Mouse (Mus musculus): ENCODE data around the gene Ldah. TPM values are rescaled to one million over a fixed set of nuclear protein-coding genes. Genes with fewer than 3 reads are reported as not detected.

Ldah gene
- polyA plus RNA-seq, 1 experiment from 2014 or later: 64.2 TPM

DNA sequence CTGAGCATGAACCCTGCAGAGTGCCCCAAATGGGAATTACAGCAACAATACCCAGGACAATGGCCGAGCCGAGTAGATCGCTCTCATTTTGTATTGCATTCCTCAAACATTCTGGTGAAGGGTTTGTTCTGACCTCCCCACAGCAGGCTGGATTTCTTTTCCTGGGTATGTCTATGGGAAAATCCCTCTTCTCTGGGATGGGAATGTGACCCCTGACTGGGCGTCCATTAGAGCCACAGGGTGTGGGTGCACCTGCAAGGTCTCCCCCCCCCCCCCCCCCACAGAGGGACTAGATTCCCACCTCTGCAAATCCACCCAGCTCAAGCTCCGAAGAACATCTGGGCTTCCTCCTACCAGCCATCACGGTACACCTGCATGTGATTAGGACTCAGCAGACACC, 81.2 kb downstream of the Ldah start:
- Histone ChIP-seq H3K4me3 (no peak overlapping the region), H3K4me1 (no peaks in the 10 kb centered on the region), H3K36me3 (peaks cover 7% of the 10 kb centered on the region; the same call in 1 of the 2 replicates), H3K4me2 (no peak overlapping the region), H3K9ac (no peak overlapping the region), H3K9me3 (no peaks in the 10 kb centered on the region), H3K27ac (no peak overlapping the region), H3K27me3 (peaks cover 10% of the 10 kb centered on the region; the same call in 1 of the 2 replicates)
- WGBS: 73% methylated on average over 6 of the region's 6 CpGs
- ATAC-seq (ENCODE audit: insufficient number of reproducible peaks, low FRiP score, low TSS enrichment, low read depth): no peak

- Histone ChIP-seq H3K4me1 (no peaks in the 10 kb centered on the region), H3K9me3 (no peaks in the 10 kb centered on the region), H3K27ac (no peak overlapping the region), H3K4me3 (no peak overlapping the region), H3K36me3 (peaks cover 7% of the 10 kb centered on the region; the same call in 1 of the 2 replicates), H3K4me2 (no peak overlapping the region), H3K9ac (no peak overlapping the region), H3K27me3 (peaks cover 14% of the 10 kb centered on the region)
- no peak for ATAC-seq (ENCODE audit: insufficient number of reproducible peaks, low FRiP score, low TSS enrichment, low read depth)
- WGBS: 81% methylated on average over 8 of the region's 8 CpGs
Measured at GRCm38 (mm10) chr12:8289499-8289898, 81.6 kb downstream of the Ldah start.

DNA sequence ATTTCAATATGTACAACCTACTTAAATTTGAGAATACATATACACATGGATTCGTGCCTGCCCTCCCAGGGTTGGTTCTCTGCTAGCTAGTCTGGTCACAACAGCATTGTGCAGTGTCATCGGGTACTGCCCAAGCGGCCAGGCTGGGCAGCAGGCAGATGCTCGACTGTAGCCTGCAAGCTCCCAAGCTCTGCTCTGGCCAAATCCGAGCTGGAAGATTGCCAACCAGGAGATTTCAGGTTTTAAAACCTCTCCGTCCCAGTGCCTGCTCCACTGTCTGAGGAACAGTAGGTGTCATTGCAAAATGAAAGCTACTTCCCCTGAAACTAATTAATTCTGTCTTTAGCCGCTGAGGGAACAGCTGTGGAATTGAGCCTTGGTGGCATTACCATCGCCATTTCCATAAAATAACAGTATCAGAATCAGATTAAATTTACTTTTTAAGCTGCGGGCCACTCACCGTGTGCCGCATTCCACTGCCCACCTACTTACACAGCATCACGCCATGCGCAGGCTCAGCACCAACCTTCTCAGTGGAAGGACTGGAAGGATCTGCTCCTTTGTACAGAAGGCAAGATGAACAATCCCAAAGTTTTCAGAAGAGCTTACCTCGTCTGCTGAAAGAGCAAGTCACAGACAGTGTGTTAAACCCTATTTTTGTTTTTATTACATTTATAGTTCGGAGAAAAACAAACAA, 83.4 kb downstream of the Ldah start:
- H3K4me2 ChIP-seq: no peak overlapping the region
- no peak overlapping the region for H3K4me3 ChIP-seq
- peaks cover 29% of the 10 kb centered on the region for H3K27me3 ChIP-seq
- H3K9me3 ChIP-seq: no peaks in the 10 kb centered on the region
- no peak for ATAC-seq (ENCODE audit: insufficient number of reproducible peaks, low FRiP score, low TSS enrichment, low read depth)
- H3K27ac ChIP-seq: no peak overlapping the region
- H3K4me1 ChIP-seq: no peaks in the 10 kb centered on the region
- WGBS: 51% methylated on average over 15 of the region's 15 CpGs
- no peaks in the 10 kb centered on the region for H3K36me3 ChIP-seq
- no peak overlapping the region for H3K9ac ChIP-seq

GRCm38 (mm10) chr12:8295307-8295913, 87.5 kb downstream of the Ldah start:
- no peaks in the 10 kb centered on the region for H3K9me3 ChIP-seq
- H3K4me2 ChIP-seq: no peak overlapping the region
- H3K27me3 ChIP-seq: peaks cover 69% of the 10 kb centered on the region
- H3K36me3 ChIP-seq: no peaks in the 10 kb centered on the region
- peaks cover 21% of the 10 kb centered on the region for H3K4me1 ChIP-seq
- no peak overlapping the region for H3K4me3 ChIP-seq
- H3K9ac ChIP-seq: no peak overlapping the region
- no peak overlapping the region for H3K27ac ChIP-seq
- WGBS: 31% methylated on average over 6 of the region's 6 CpGs
- ATAC-seq (ENCODE audit: insufficient number of reproducible peaks, low FRiP score, low TSS enrichment, low read depth): no peak

DNA sequence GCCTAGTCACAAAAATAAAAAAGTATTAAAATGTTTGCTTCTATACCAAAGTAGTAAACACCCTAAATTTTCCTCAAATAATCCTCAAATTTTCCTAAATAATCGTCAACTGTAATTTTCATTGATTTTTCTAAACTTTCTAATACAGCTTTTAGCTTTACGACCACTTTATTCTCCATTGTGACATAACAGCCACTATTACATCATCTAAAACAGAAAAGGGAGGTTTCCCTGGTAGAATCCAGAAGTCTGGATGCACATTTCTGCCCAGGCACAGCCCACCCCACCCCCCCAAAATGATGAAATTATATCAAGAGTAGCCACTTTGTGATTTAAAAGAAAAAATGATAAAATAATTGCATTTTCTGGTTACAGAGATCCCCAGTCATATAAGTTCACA, 88.2 kb downstream of the Ldah start:
- peaks cover 76% of the 10 kb centered on the region for H3K27me3 ChIP-seq
- H3K4me1 ChIP-seq: peaks cover 22% of the 10 kb centered on the region
- no peak overlapping the region for H3K4me3 ChIP-seq
- no peak overlapping the region for H3K27ac ChIP-seq
- ATAC-seq (ENCODE audit: insufficient number of reproducible peaks, low FRiP score, low TSS enrichment, low read depth): no peak
- no peaks in the 10 kb centered on the region for H3K9me3 ChIP-seq
- no peaks in the 10 kb centered on the region for H3K36me3 ChIP-seq
- H3K4me2 ChIP-seq: no peak overlapping the region
- H3K9ac ChIP-seq: no peak overlapping the region
- 82% methylated on average over 2 of the region's 2 CpGs for WGBS

- ATAC-seq (ENCODE audit: insufficient number of reproducible peaks, low FRiP score, low TSS enrichment, low read depth): no peak
- peaks cover 38% of the 10 kb centered on the region for H3K4me1 ChIP-seq
- H3K4me3 ChIP-seq: peak overlapping the region; percentile 35
- H3K27me3 ChIP-seq: peaks cover 87% of the 10 kb centered on the region
- H3K9ac ChIP-seq: no peak overlapping the region
- H3K4me2 ChIP-seq: peak overlapping the region; percentile 53
- H3K27ac ChIP-seq: no peak overlapping the region
- no peaks in the 10 kb centered on the region for H3K9me3 ChIP-seq
- H3K36me3 ChIP-seq: no peaks in the 10 kb centered on the region
- WGBS: 9% methylated on average over 34 of the region's 34 CpGs
Measured at GRCm38 (mm10) chr12:8297586-8298214, 89.8 kb downstream of the Ldah start.

DNA sequence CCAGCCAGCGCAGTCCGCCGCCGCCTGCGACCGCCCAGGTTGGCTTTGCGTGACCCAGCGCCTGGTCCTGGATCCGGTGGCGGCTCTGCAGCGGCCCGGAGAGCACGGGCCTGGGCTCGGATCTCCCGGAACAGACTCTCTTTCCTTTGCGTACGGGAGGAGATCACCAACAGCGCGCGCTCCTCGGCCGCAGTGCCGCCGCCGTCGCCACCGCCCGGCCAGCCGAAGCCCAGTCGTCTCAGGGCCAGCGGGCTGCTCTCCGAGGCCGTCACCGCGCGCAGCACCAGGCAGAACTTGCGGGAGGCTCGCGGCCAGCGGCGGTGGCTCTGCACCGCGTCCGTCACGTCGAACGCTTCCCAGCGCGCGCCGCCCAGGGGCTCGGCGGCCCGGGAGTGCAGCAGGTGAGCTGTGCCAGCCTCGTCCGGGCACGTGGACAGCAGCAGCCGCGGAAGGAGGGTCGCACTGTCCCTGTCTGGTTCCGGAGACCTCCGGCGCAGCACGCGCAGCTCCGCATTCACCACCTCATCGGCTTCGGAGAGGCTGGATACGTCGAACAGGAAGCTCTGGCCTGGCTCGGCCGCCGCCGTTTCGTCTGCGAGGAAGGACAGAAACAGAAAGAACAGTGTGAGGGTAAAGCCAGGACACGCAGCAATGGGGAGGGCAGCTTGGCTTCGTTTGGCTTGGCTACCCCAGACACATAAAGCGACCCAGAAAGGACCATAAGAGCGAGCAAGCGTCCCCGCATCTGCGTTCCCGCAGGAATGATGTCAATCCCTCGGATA, 90.6 kb downstream of the Ldah start:
- Histone ChIP-seq H3K36me3 (no peaks in the 10 kb centered on the region), H3K9me3 (no peaks in the 10 kb centered on the region), H3K4me2 (peak overlapping the region; percentile 53), H3K27me3 (peaks cover 95% of the 10 kb centered on the region), H3K4me1 (peaks cover 38% of the 10 kb centered on the region), H3K27ac (no peak overlapping the region), H3K4me3 (peak overlapping the region; percentile 35), H3K9ac (no peak overlapping the region)
- ATAC-seq (ENCODE audit: insufficient number of reproducible peaks, low FRiP score, low TSS enrichment, low read depth): no peak
- 2% methylated on average over 85 of the region's 85 CpGs for WGBS

GRCm38 (mm10) chr12:8299143-8300110, 91.5 kb downstream of the Ldah start:
- no peak overlapping the region for H3K27ac ChIP-seq
- no peaks in the 10 kb centered on the region for H3K9me3 ChIP-seq
- 9% methylated on average over 34 of the region's 34 CpGs for WGBS
- H3K4me3 ChIP-seq: peak overlapping the region; percentile 20
- no peaks in the 10 kb centered on the region for H3K36me3 ChIP-seq
- peaks cover 38% of the 10 kb centered on the region for H3K4me1 ChIP-seq
- H3K4me2 ChIP-seq: peak overlapping the region; percentile 25; the same call in 1 of the 2 replicates
- no peak overlapping the region for H3K9ac ChIP-seq
- ATAC-seq (ENCODE audit: insufficient number of reproducible peaks, low FRiP score, low TSS enrichment, low read depth): no peak
- H3K27me3 ChIP-seq: peaks cover 95% of the 10 kb centered on the region

GRCm38 (mm10) chr12:8300111-8300480, 92.2 kb downstream of the Ldah start:
- peaks cover 94% of the 10 kb centered on the region for H3K27me3 ChIP-seq
- H3K36me3 ChIP-seq: no peaks in the 10 kb centered on the region
- peaks cover 38% of the 10 kb centered on the region for H3K4me1 ChIP-seq
- H3K9me3 ChIP-seq: no peaks in the 10 kb centered on the region
- no peak overlapping the region for H3K27ac ChIP-seq
- no peak overlapping the region; the same call in 1 of the 2 replicates for H3K4me3 ChIP-seq
- H3K4me2 ChIP-seq: no peak overlapping the region
- ATAC-seq (ENCODE audit: insufficient number of reproducible peaks, low FRiP score, low TSS enrichment, low read depth): no peak
- H3K9ac ChIP-seq: no peak overlapping the region
- WGBS: 32% methylated on average over 10 of the region's 10 CpGs

- Histone ChIP-seq H3K9me3 (no peaks in the 10 kb centered on the region), H3K4me3 (0 out of 2 replicates have a peak overlapping the region, but pooled peaks have one; percentile 49), H3K27ac (no peak overlapping the region), H3K4me2 (no peak overlapping the region), H3K4me1 (peaks cover 38% of the 10 kb centered on the region), H3K9ac (no peak overlapping the region), H3K27me3 (peaks cover 94% of the 10 kb centered on the region), H3K36me3 (no peaks in the 10 kb centered on the region)
- no peak for ATAC-seq (ENCODE audit: insufficient number of reproducible peaks, low FRiP score, low TSS enrichment, low read depth)
- WGBS: 58% methylated on average over 5 of the region's 5 CpGs
Measured at GRCm38 (mm10) chr12:8300521-8300920, 92.6 kb downstream of the Ldah start.
